Comparison of ENCODE assay signal across 12 mouse cellular contexts in genomic region chr4:133413617-133414016, GRCm38 (mm10).
"Had no signal": no experiment of that assay in that cellular context is flagged by ENCODE, and none has a peak within 500 bp of the region (broad histone marks: within the 10 kb centered on the region; RNA-seq: fewer than 3 reads in every experiment).

No protein-coding gene starts in this region.

- H3K9ac ChIP-seq: intestine, embryonic 15.5 days; kidney, embryonic 15.5 days; limb, embryonic 13.5 days; neural tube, embryonic 15.5 days had no signal

- H3K27ac ChIP-seq: intestine, embryonic 15.5 days; kidney, embryonic 15.5 days; limb, embryonic 13.5 days; neural tube, embryonic 15.5 days had no signal

- H3K4me1 ChIP-seq: limb, embryonic 13.5 days; neural tube, embryonic 15.5 days had no signal

- H3K4me3 ChIP-seq: intestine, embryonic 15.5 days; kidney, embryonic 15.5 days; limb, embryonic 13.5 days; neural tube, embryonic 15.5 days had no signal

- H3K4me2 ChIP-seq: intestine, embryonic 15.5 days; kidney, embryonic 15.5 days; limb, embryonic 13.5 days; midbrain, embryonic 11.5 days; neural tube, embryonic 15.5 days had no signal

- H3K27me3 ChIP-seq: intestine, embryonic 15.5 days; kidney, embryonic 15.5 days; limb, embryonic 13.5 days; neural tube, embryonic 15.5 days had no signal

- H3K9me3 ChIP-seq: intestine, embryonic 15.5 days; kidney, embryonic 15.5 days; limb, embryonic 13.5 days; neural tube, embryonic 15.5 days had no signal

- DNase-seq: kidney, adult 2 months; kidney, postnatal 14 days; left cerebral cortex, postnatal 4 days; lung, adult 18-20 months; thymus, adult 18-20 months; thymus, postnatal 14 days had no signal

- ATAC-seq: intestine, embryonic 15.5 days; midbrain, embryonic 16.5 days had no signal
